Mouse (Mus musculus) olfactory bulb, adult 2 months (tissue): ENCODE data around the gene Usp28. TPM values are rescaled to one million over a fixed set of nuclear protein-coding genes. Genes with fewer than 3 reads are reported as not detected.

Source experiments
- H3K27ac ChIP-seq: fragments of 200-500 bp; 2 replicates; pipeline ENCODE4 v1.5.1; 2012; ENCODE audit warnings: low read depth, low read length; ENCODE audit not compliant: insufficient read depth
- H3K4me1 ChIP-seq: fragments of 200-500 bp; 2 replicates; pipeline ENCODE4 v1.6.1; 2012; ENCODE audit warnings: low read length; ENCODE audit not compliant: control insufficient read depth, insufficient read depth
- H3K4me3 ChIP-seq: fragments of 200-500 bp; 2 replicates; pipeline ENCODE4 v1.5.1; 2012; ENCODE audit warnings: mild to moderate bottlenecking, low read depth, low read length, moderate library complexity; ENCODE audit not compliant: insufficient read depth
- CTCF ChIP-seq: fragments of 200-500 bp; IDR thresholded peaks from 2 replicates; pipeline ENCODE4 v1.5.1; 2012; ENCODE audit warnings: low read depth, mild to moderate bottlenecking, low read length, moderate library complexity; ENCODE audit not compliant: insufficient read depth
- POLR2A ChIP-seq: fragments of 200-500 bp; IDR thresholded peaks from 2 replicates; pipeline ENCODE4 v1.6.1; 2012; ENCODE audit warnings: mild to moderate bottlenecking, low read depth, low read length, moderate library complexity; ENCODE audit not compliant: insufficient read depth
- WGBS: fragments of 180-500 bp; shearing (Covaris S2); methylation state at CpG from one replicate; pipeline ENCODE4 v1.1.7; 2018; 5-methylcytosine and 5-hydroxymethylcytosine counted together
- polyA plus RNA-seq: library from polyadenylated mRNA; stranded (reverse); fragments of >200 nt; gene quantifications from 2 replicates; pipeline ENCODE4 v1.2.4, GENCODE M21; 2012; ENCODE audit warnings: low replicate concordance; ENCODE audit not compliant: missing spikeins, insufficient read depth, insufficient read length

Usp28 gene
- polyA plus RNA-seq = not detected in 2 replicates

DNA sequence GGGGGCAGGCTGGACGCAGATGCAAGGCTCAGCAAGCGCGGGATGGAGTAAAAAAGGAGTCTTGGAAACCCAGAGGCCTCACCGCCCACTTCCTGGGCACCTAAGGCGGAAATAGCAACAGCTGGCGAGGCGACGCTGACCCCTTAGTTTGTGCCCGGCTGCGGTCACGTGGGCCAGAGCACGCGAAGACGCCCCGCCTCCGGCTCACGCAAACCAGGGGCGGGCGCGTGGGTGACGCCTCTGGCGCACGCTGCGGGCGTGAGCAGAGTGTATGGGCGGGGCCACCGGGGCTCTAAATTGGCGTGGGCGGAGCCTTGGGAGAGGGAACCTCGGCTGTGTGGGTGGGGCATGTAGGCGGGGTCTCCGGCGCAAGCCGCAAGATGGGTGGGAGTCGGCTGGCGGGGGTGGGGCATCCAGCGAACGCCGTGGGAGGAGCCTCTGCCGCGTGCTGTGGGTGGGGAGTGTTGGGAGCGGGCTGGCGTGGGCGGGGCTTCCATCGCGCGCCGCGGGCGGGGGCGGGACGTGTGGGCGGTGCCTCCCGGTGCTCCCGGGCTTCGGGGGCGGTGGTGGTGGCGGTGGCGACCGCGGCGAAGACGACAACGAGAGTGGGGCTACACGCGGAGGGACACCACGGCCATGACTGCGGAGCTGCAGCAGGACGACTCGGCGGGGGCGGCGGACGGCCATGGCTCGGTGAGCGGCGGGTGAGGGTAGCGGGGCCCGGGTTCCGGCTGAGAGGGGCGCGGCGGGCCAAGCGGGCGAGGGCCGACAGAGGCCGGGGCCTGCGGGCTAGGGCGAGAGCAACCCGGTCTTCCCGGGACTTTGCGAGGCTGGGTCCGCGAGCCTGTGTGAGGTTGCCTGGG, at the start of gene Usp28:
Gene Usp28 (plus strand): TSS at position 531 of the 863 bp plus-strand sequence.
- H3K4me3 ChIP-seq = peak within 1 kb of the TSS; percentile 92
- WGBS = under 1% methylated on average over 84 of the region's 94 CpGs
- peaks cover 11% of the 10 kb centered on the region for H3K4me1 ChIP-seq
- peak within 1 kb of the TSS; percentile 82 for H3K27ac ChIP-seq
- TF ChIP-seq CTCF (no peak), POLR2A (no peak; the same call in 1 of the 2 replicates)

DNA sequence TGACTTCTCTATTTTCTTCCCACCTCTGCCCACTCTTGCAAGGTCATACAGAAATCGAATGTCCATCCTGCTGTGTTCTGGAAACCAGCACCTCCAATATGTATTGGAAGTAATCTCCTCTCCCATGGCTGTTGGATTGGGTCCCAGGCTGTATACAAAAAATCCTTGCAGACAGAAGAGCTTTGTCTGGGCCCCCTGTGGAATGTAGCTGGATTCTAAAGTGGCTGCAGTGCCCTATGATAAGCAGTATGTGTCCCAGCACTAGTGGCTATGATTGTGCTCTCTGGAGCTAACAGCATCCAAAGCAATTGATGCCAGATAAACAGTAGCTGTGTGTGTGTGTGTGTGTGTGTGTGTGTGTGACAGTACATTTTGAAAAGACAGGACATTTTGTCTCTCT, 42.8 kb upstream of the Usp28 start:
- TF ChIP-seq POLR2A (no peak), CTCF (no peak)
- H3K27ac ChIP-seq = no peak overlapping the region
- H3K4me1 ChIP-seq = no peaks in the 10 kb centered on the region
- 49% methylated on average over 1 of the region's 1 CpGs for WGBS
- H3K4me3 ChIP-seq = no peak overlapping the region

- H3K4me3 ChIP-seq = no peak overlapping the region
- 94% methylated on average over 4 of the region's 4 CpGs for WGBS
- TF ChIP-seq POLR2A (no peak), CTCF (no peak)
- no peak overlapping the region for H3K27ac ChIP-seq
- no peaks in the 10 kb centered on the region; the same call in 1 of the 2 replicates for H3K4me1 ChIP-seq
Observed at GRCm38 (mm10) chr9:48947565-48947964, 37.6 kb upstream of the Usp28 start.

- peaks cover 4% of the 10 kb centered on the region; the same call in 1 of the 2 replicates for H3K4me1 ChIP-seq
- TF ChIP-seq POLR2A (no peak), CTCF (no peak)
- H3K4me3 ChIP-seq = no peak overlapping the region
- no peak overlapping the region for H3K27ac ChIP-seq
- 19% methylated on average over 12 of the region's 12 CpGs for WGBS
Observed at GRCm38 (mm10) chr9:48961314-48961713, 23.9 kb upstream of the Usp28 start.

- Histone ChIP-seq H3K4me1 (peaks cover 4% of the 10 kb centered on the region; the same call in 1 of the 2 replicates), H3K4me3 (no peak overlapping the region), H3K27ac (no peak overlapping the region)
- TF ChIP-seq CTCF (no peak), POLR2A (no peak)
- WGBS = 52% methylated on average over 7 of the region's 7 CpGs
Observed at GRCm38 (mm10) chr9:48962131-48962530, 23.0 kb upstream of the Usp28 start.

GRCm38 (mm10) chr9:48964587-48965040, 20.6 kb upstream of the Usp28 start, which contains the start of gene Htr3b:
TSS of gene Htr3b (minus strand) at chr9:48964990.
- Histone ChIP-seq H3K4me3 (no peak within 1 kb of the TSS), H3K4me1 (peaks cover 4% of the 10 kb centered on the region; the same call in 1 of the 2 replicates), H3K27ac (no peak within 1 kb of the TSS)
- TF ChIP-seq CTCF (no peak), POLR2A (no peak)
- WGBS = 90% methylated on average over 7 of the region's 7 CpGs

- H3K4me3 ChIP-seq = no peak overlapping the region
- TF ChIP-seq CTCF = no peak
- no peak for TF ChIP-seq POLR2A
- WGBS = 20% methylated on average over 3 of the region's 3 CpGs
- no peak overlapping the region for H3K27ac ChIP-seq
- no peaks in the 10 kb centered on the region for H3K4me1 ChIP-seq
Observed at GRCm38 (mm10) chr9:48972494-48972893, 12.7 kb upstream of the Usp28 start.

GRCm38 (mm10) chr9:48976661-48977355, 8.4 kb upstream of the Usp28 start:
- no peak for TF ChIP-seq CTCF
- no peak for TF ChIP-seq POLR2A
- 88% methylated on average over 6 of the region's 6 CpGs for WGBS
- no peak overlapping the region for H3K27ac ChIP-seq

DNA sequence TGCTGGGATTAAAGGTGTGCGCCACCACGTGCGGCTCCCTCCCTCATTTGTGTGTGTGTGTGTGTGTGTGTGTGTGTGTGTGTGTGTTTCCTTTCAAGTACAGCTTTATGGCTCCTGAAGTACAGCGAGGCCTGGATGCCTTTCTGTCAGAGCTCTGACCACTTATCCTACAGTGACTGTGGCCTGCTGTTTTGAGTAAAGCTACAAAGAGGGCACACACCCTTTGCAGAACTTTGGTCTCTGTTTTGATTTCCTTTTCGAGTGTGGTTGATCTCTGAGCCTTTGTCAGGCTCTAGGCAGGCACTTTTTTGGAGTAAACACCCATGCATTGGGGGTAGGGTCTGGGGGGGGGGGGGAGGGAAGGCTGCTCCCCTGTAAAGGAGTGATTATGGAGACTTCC, 4.8 kb upstream of the Usp28 start:
- Histone ChIP-seq H3K4me1 (no peaks in the 10 kb centered on the region), H3K4me3 (no peak overlapping the region), H3K27ac (no peak overlapping the region)
- no peak for TF ChIP-seq CTCF
- no peak for TF ChIP-seq POLR2A
- WGBS = 61% methylated on average over 5 of the region's 5 CpGs

More at GRCm38 (mm10) chr9:48976661-48977355, 8.4 kb upstream of the Usp28 start:
- no peak overlapping the region for H3K4me3 ChIP-seq
- H3K4me1 ChIP-seq = no peaks in the 10 kb centered on the region
